Mouse (Mus musculus) gastrocnemius, adult 18-20 months (tissue): ENCODE results near the gene Klhdc8b. TPM values are rescaled to one million over a fixed set of nuclear protein-coding genes. Genes with fewer than 3 reads are reported as not detected.

Experiments used
- total RNA-seq, 2 experiments: library from RNA; stranded (reverse); gene quantifications; 2 replicates each; pipeline ENCODE4 v1.2.3; 2021

Klhdc8b gene
- total RNA-seq, 2 experiments from 2014 or later = 1.8 to 2.2 TPM

Other genes with a start within 250 kb of the Klhdc8b start
- gene Dag1, start 197.6 kb downstream of the Klhdc8b start, total RNA-seq = 100 to 1,000 TPM; 166 to 173 TPM
- gene Nicn1, start 171.2 kb downstream of the Klhdc8b start, total RNA-seq = 10 to 100 TPM; 12.3 to 13.1 TPM
- 1 to 10 TPM in 1 of 2 experiments, under 1 TPM in 1; 0.83 to 1.0 TPM for gene Amt, start 164.7 kb downstream of the Klhdc8b start, total RNA-seq
- 100 to 1,000 TPM in 1 of 2 experiments, 10 to 100 TPM in 1; 91.8 to 111 TPM for gene Rhoa, start 155.5 kb downstream of the Klhdc8b start, total RNA-seq
- gene Tcta, start 155.4 kb downstream of the Klhdc8b start, total RNA-seq = 10 to 100 TPM; 28.0 to 35.6 TPM
- 10 to 100 TPM; 63.2 to 67.5 TPM for gene Gpx1, start 122.7 kb downstream of the Klhdc8b start, total RNA-seq
- gene Usp4, start 113.7 kb downstream of the Klhdc8b start, total RNA-seq = 10 to 100 TPM; 81.6 to 89.2 TPM
- gene 1700102P08Rik, start 68.8 kb downstream of the Klhdc8b start, total RNA-seq = 1 to 10 TPM in 1 of 2 experiments, under 1 TPM in 1; 0.85 to 1.4 TPM
- not detected for gene Ccdc36, start 33.1 kb downstream of the Klhdc8b start, total RNA-seq
- gene BC048562, start 25.1 kb downstream of the Klhdc8b start, total RNA-seq = not detected
- gene Ccdc71, start 1.1 kb downstream of the Klhdc8b start, total RNA-seq = 10 to 100 TPM; 14.4 to 15.2 TPM
- gene Lamb2, start 18.2 kb upstream of the Klhdc8b start, total RNA-seq = 100 to 1,000 TPM; 117 to 126 TPM
- 100 to 1,000 TPM; 126 to 127 TPM for gene Usp19, start 29.0 kb upstream of the Klhdc8b start, total RNA-seq
- gene Qars, start 46.1 kb upstream of the Klhdc8b start, total RNA-seq = 10 to 100 TPM; 83.0 to 86.4 TPM
- 10 to 100 TPM; 47.3 to 57.4 TPM for gene Qrich1, start 55.2 kb upstream of the Klhdc8b start, total RNA-seq
- gene Impdh2, start 98.7 kb upstream of the Klhdc8b start, total RNA-seq = 10 to 100 TPM; 61.3 to 63.2 TPM
- 10 to 100 TPM; 29.3 to 30.0 TPM for gene Ndufaf3, start 105.9 kb upstream of the Klhdc8b start, total RNA-seq
- 1 to 10 TPM; 7.5 to 8.9 TPM for gene Dalrd3, start 108.3 kb upstream of the Klhdc8b start, total RNA-seq
- 1 to 10 TPM; 6.4 to 7.9 TPM for gene Wdr6, start 117.2 kb upstream of the Klhdc8b start, total RNA-seq
- 1 to 10 TPM; 3.4 to 4.1 TPM for gene P4htm, start 136.1 kb upstream of the Klhdc8b start, total RNA-seq
- gene Arih2, start 187.8 kb upstream of the Klhdc8b start, total RNA-seq = 10 to 100 TPM; 73.1 to 84.5 TPM
- gene Slc25a20, start 200.5 kb upstream of the Klhdc8b start, total RNA-seq = 10 to 100 TPM; 68.1 to 85.0 TPM
- gene Prkar2a, start 227.7 kb upstream of the Klhdc8b start, total RNA-seq = 100 to 1,000 TPM; 164 to 169 TPM